Mouse (Mus musculus): ENCODE data around the gene Rhobtb1. TPM values are rescaled to one million over a fixed set of nuclear protein-coding genes. Genes with fewer than 3 reads are reported as not detected.
A peak's percentile ranks its signal among the peaks of the same experiment; 100 is the strongest.

The Rhobtb1 gene
- total and polyA plus RNA-seq, 2 experiments from 2014 or later = 12.1 to 16.9 TPM

- H3K36me3 ChIP-seq (ENCODE audit: insufficient read depth) = no peaks in the 10 kb centered on the region
- DNase-seq (no peak), ATAC-seq (no peak)
- peaks cover 3% of the 10 kb centered on the region; the same call in 1 of the 2 replicates for H3K9me3 ChIP-seq (ENCODE audit: low read length)
- no peaks in the 10 kb centered on the region for H3K27me3 ChIP-seq (ENCODE audit: insufficient read depth, low read length)
- no peak overlapping the region for H3K4me2 ChIP-seq (ENCODE audit: low read depth)
- no peak overlapping the region for H3K4me3 ChIP-seq (ENCODE audit: low read depth, low read length)
- H3K27ac ChIP-seq (ENCODE audit: low read depth, low read length) = no peak overlapping the region
- H3K4me1 ChIP-seq (ENCODE audit: insufficient read depth) = no peaks in the 10 kb centered on the region
- no peak for TF ChIP-seq CTCF (IDR thresholded peaks at IDR 0.05; ENCODE audit: low read depth)
- H3K9ac ChIP-seq = no peak overlapping the region
These were observed 33.2 kb upstream of the Rhobtb1 start for GRCm38 (mm10) chr10:69117996-69118395.

- no peak for TF ChIP-seq CTCF (IDR thresholded peaks at IDR 0.05; ENCODE audit: low read depth)
- no peak overlapping the region for H3K4me2 ChIP-seq (ENCODE audit: low read depth)
- H3K36me3 ChIP-seq (ENCODE audit: insufficient read depth) = no peaks in the 10 kb centered on the region
- no peaks in the 10 kb centered on the region for H3K27me3 ChIP-seq (ENCODE audit: insufficient read depth, low read length)
- no peaks in the 10 kb centered on the region for H3K4me1 ChIP-seq (ENCODE audit: insufficient read depth)
- H3K4me3 ChIP-seq (ENCODE audit: low read depth, low read length) = no peak overlapping the region
- ATAC-seq = no peak
- H3K9ac ChIP-seq = no peak overlapping the region
- no peak for DNase-seq
- 73% methylated on average over 3 of the region's 3 CpGs for whole genome bisulfite sequencing
- peaks cover 3% of the 10 kb centered on the region; the same call in 1 of the 2 replicates for H3K9me3 ChIP-seq (ENCODE audit: low read length)
- H3K27ac ChIP-seq (ENCODE audit: low read depth, low read length) = no peak overlapping the region
These were observed 32.3 kb upstream of the Rhobtb1 start for GRCm38 (mm10) chr10:69118893-69119292.

GRCm38 (mm10) chr10:69119456-69119855, 31.8 kb upstream of the Rhobtb1 start:
- DNase-seq (peak; percentile 18), ATAC-seq (no peak)
- Histone ChIP-seq H3K4me3 (ENCODE audit: low read depth, low read length) (no peak overlapping the region), H3K4me1 (ENCODE audit: insufficient read depth) (no peaks in the 10 kb centered on the region), H3K4me2 (ENCODE audit: low read depth) (no peak overlapping the region), H3K9me3 (ENCODE audit: low read length) (0 out of 2 replicates have a peak, but pooled peaks cover 3% of the 10 kb centered on the region), H3K27me3 (ENCODE audit: insufficient read depth, low read length) (no peaks in the 10 kb centered on the region), H3K36me3 (ENCODE audit: insufficient read depth) (no peaks in the 10 kb centered on the region), H3K27ac (ENCODE audit: low read depth, low read length) (no peak overlapping the region), H3K9ac (no peak overlapping the region)
- no peak for TF ChIP-seq CTCF (IDR thresholded peaks at IDR 0.05; ENCODE audit: low read depth)
- WGBS = 74% methylated on average over 1 of the region's 1 CpGs

GRCm38 (mm10) chr10:69126546-69126945, 24.7 kb upstream of the Rhobtb1 start:
- Histone ChIP-seq H3K36me3 (ENCODE audit: insufficient read depth) (no peaks in the 10 kb centered on the region), H3K27me3 (ENCODE audit: insufficient read depth, low read length) (no peaks in the 10 kb centered on the region), H3K4me2 (ENCODE audit: low read depth) (no peak overlapping the region), H3K9me3 (ENCODE audit: low read length) (no peaks in the 10 kb centered on the region), H3K27ac (ENCODE audit: low read depth, low read length) (no peak overlapping the region), H3K9ac (no peak overlapping the region), H3K4me1 (ENCODE audit: insufficient read depth) (no peaks in the 10 kb centered on the region), H3K4me3 (ENCODE audit: low read depth, low read length) (no peak overlapping the region)
- no peak for TF ChIP-seq CTCF (IDR thresholded peaks at IDR 0.05; ENCODE audit: low read depth)
- 87% methylated on average over 2 of the region's 2 CpGs for WGBS
- DNase-seq (no peak), ATAC-seq (no peak)

- H3K27me3 ChIP-seq (ENCODE audit: insufficient read depth, low read length) = no peaks in the 10 kb centered on the region
- H3K4me3 ChIP-seq (ENCODE audit: low read depth, low read length) = no peak overlapping the region
- DNase-seq = no peak
- no peaks in the 10 kb centered on the region for H3K36me3 ChIP-seq (ENCODE audit: insufficient read depth)
- no peaks in the 10 kb centered on the region for H3K4me1 ChIP-seq (ENCODE audit: insufficient read depth)
- TF ChIP-seq CTCF (IDR thresholded peaks at IDR 0.05; ENCODE audit: low read depth) = no peak
- no peak overlapping the region for H3K9ac ChIP-seq
- no peak for ATAC-seq
- WGBS = 60% methylated on average over 3 of the region's 3 CpGs
- no peak overlapping the region for H3K4me2 ChIP-seq (ENCODE audit: low read depth)
- H3K27ac ChIP-seq (ENCODE audit: low read depth, low read length) = no peak overlapping the region
- H3K9me3 ChIP-seq (ENCODE audit: low read length) = no peaks in the 10 kb centered on the region
These were observed 22.7 kb upstream of the Rhobtb1 start for GRCm38 (mm10) chr10:69128531-69128930.

GRCm38 (mm10) chr10:69130613-69131012, 20.6 kb upstream of the Rhobtb1 start:
- DNase-seq = no peak
- no peak overlapping the region for H3K9ac ChIP-seq
- no peak for TF ChIP-seq CTCF (IDR thresholded peaks at IDR 0.05; ENCODE audit: low read depth)
- no peak overlapping the region for H3K4me3 ChIP-seq (ENCODE audit: low read depth, low read length)
- no peaks in the 10 kb centered on the region for H3K4me1 ChIP-seq (ENCODE audit: insufficient read depth)
- no peaks in the 10 kb centered on the region for H3K27me3 ChIP-seq (ENCODE audit: insufficient read depth, low read length)
- 29% methylated on average over 5 of the region's 5 CpGs for WGBS
- peak; percentile 73; the same call in 1 of the 2 replicates for ATAC-seq
- no peaks in the 10 kb centered on the region for H3K36me3 ChIP-seq (ENCODE audit: insufficient read depth)
- no peak overlapping the region for H3K4me2 ChIP-seq (ENCODE audit: low read depth)
- H3K9me3 ChIP-seq (ENCODE audit: low read length) = no peaks in the 10 kb centered on the region
- H3K27ac ChIP-seq (ENCODE audit: low read depth, low read length) = no peak overlapping the region

- Histone ChIP-seq H3K4me3 (ENCODE audit: low read depth, low read length) (no peak overlapping the region), H3K4me1 (ENCODE audit: insufficient read depth) (no peaks in the 10 kb centered on the region), H3K9ac (no peak overlapping the region), H3K27me3 (ENCODE audit: insufficient read depth, low read length) (no peaks in the 10 kb centered on the region), H3K27ac (ENCODE audit: low read depth, low read length) (no peak overlapping the region), H3K36me3 (ENCODE audit: insufficient read depth) (no peaks in the 10 kb centered on the region), H3K9me3 (ENCODE audit: low read length) (no peaks in the 10 kb centered on the region), H3K4me2 (ENCODE audit: low read depth) (no peak overlapping the region)
- DNase-seq = no peak
- no peak for ATAC-seq
- TF ChIP-seq CTCF (IDR thresholded peaks at IDR 0.05; ENCODE audit: low read depth) = no peak
These were observed 16.9 kb upstream of the Rhobtb1 start for GRCm38 (mm10) chr10:69134356-69134755.

Data from forebrain, postnatal 0 days (tissue).